Mouse (Mus musculus): Measurements from ENCODE around the gene Zfp422. TPM values are rescaled to one million over a fixed set of nuclear protein-coding genes. Genes with fewer than 3 reads are reported as not detected.

Zfp422 gene
- polyA plus RNA-seq, 1 experiment from 2014 or later = 184 TPM

GRCm38 (mm10) chr6:116643881-116644280, 15.1 kb upstream of the Zfp422 start:
- H3K27ac ChIP-seq = no peak overlapping the region
- no peaks in the 10 kb centered on the region for H3K9me3 ChIP-seq (replicated peaks)
- no peak overlapping the region for H3K4me2 ChIP-seq
- H3K27me3 ChIP-seq = no peaks in the 10 kb centered on the region
- no peaks in the 10 kb centered on the region for H3K36me3 ChIP-seq
- H3K9ac ChIP-seq = no peak overlapping the region
- 70% methylated on average over 4 of the region's 4 CpGs for WGBS
- ATAC-seq (replicated peaks; ENCODE audit: low FRiP score) = no peak
- no peak overlapping the region for H3K4me3 ChIP-seq (replicated peaks)
- H3K4me1 ChIP-seq = 0 out of 2 replicates have a peak, but pooled peaks cover 5% of the 10 kb centered on the region

DNA sequence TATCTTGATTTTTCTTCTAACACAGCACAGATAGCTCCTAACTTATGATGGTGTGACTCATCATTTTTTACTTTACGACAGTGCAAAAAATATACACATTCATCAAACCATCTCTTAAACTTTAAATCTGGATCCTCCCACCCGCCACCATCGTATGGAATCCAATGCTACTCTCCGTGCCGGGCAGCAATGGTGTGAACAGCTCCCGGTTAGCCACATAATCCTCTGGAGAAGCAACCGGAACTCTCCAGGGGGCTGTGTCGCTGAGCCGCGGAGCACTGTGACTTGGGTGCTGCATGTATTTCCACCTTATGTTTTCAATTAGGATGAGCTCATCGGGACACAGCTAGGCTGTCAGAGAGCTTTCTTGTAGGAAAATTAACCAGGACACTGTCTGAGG, 14.1 kb upstream of the Zfp422 start:
- no peak for ATAC-seq (replicated peaks; ENCODE audit: low FRiP score)
- no peaks in the 10 kb centered on the region for H3K9me3 ChIP-seq (replicated peaks)
- WGBS = 79% methylated on average over 11 of the region's 11 CpGs
- no peak overlapping the region for H3K4me2 ChIP-seq
- no peaks in the 10 kb centered on the region for H3K27me3 ChIP-seq
- no peaks in the 10 kb centered on the region for H3K36me3 ChIP-seq
- no peak overlapping the region for H3K9ac ChIP-seq
- H3K27ac ChIP-seq = no peak overlapping the region
- H3K4me1 ChIP-seq = 0 out of 2 replicates have a peak, but pooled peaks cover 5% of the 10 kb centered on the region
- no peak overlapping the region for H3K4me3 ChIP-seq (replicated peaks)

DNA sequence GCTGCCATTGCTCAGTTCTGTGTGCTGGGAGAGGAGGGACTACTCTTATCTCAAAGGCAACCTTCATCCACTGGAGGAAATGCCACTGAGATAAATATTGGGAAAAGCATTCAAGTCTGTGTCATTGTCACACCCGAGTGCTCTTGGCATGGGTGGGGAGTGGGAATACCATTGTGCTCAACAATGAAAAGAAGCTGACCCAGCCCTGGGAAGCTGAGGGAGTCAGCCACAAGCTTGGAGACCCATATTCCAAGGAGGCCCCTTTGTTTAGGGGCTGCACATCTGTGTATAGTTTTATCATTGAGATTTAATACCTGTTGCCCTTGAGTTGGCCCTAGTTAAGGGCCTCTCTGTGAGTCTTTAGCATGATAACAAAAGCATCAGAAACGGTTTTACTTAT, 10.9 kb upstream of the Zfp422 start:
- no peaks in the 10 kb centered on the region for H3K36me3 ChIP-seq
- H3K27me3 ChIP-seq = no peaks in the 10 kb centered on the region
- H3K4me1 ChIP-seq = peaks cover 15% of the 10 kb centered on the region
- H3K4me3 ChIP-seq (replicated peaks) = no peak overlapping the region
- no peak for ATAC-seq (replicated peaks; ENCODE audit: low FRiP score)
- H3K9me3 ChIP-seq (replicated peaks) = no peaks in the 10 kb centered on the region
- H3K4me2 ChIP-seq = no peak overlapping the region
- no peak overlapping the region for H3K27ac ChIP-seq
- 74% methylated on average over 2 of the region's 2 CpGs for WGBS
- no peak overlapping the region for H3K9ac ChIP-seq

DNA sequence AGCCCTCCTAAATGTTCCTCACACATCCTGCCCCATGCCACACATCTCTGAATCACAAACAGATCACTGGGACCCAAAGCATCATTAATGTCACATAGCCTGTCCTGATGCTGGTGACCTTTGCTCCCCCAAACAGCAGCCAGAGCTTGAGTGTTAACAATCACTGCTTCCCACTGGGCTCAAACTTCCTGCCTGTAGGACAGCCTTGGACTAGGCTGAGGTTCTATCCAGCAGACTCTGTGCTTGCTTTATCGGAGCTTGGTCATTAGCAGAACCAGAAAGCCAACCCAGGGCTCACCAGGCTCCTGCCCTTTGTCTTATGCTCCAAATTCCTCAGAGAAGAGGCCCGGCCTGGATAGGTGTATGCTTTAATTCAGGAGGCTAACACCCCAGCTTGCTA, 10.1 kb upstream of the Zfp422 start:
- no peak for ATAC-seq (replicated peaks; ENCODE audit: low FRiP score)
- H3K9ac ChIP-seq = no peak overlapping the region
- H3K36me3 ChIP-seq = no peaks in the 10 kb centered on the region
- H3K4me1 ChIP-seq = peaks cover 15% of the 10 kb centered on the region
- H3K4me2 ChIP-seq = no peak overlapping the region
- 81% methylated on average over 2 of the region's 2 CpGs for WGBS
- H3K27me3 ChIP-seq = no peaks in the 10 kb centered on the region
- no peaks in the 10 kb centered on the region for H3K9me3 ChIP-seq (replicated peaks)
- H3K27ac ChIP-seq = no peak overlapping the region
- no peak overlapping the region for H3K4me3 ChIP-seq (replicated peaks)

DNA sequence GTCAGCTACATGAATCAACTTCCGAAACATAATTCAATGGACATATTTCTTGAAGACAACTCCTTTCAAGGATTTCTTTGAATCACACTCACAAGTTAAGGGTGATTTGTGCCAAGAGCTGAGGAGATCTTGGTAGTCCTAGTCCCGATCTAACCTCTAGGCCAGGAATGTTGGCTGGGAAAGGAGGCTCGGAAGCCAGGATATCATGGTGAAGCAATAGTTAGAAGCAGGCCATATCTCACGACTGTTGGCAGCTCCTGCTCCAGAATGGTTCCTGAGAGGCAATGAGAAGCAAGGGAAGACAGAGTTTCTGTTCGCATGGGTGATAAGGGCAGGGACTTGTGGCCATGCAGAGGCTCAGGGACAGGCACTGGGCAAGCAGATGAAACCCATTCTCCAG, 8.7 kb upstream of the Zfp422 start:
- no peak overlapping the region for H3K4me3 ChIP-seq (replicated peaks)
- H3K27ac ChIP-seq = no peak overlapping the region
- ATAC-seq (replicated peaks; ENCODE audit: low FRiP score) = no peak
- H3K27me3 ChIP-seq = no peaks in the 10 kb centered on the region
- no peak overlapping the region for H3K4me2 ChIP-seq
- no peaks in the 10 kb centered on the region for H3K9me3 ChIP-seq (replicated peaks)
- 75% methylated on average over 5 of the region's 5 CpGs for WGBS
- no peaks in the 10 kb centered on the region for H3K36me3 ChIP-seq
- peaks cover 15% of the 10 kb centered on the region for H3K4me1 ChIP-seq
- H3K9ac ChIP-seq = no peak overlapping the region

- no peak for ATAC-seq (replicated peaks; ENCODE audit: low FRiP score)
- no peak overlapping the region for H3K4me2 ChIP-seq
- H3K9ac ChIP-seq = no peak overlapping the region
- no peak overlapping the region for H3K27ac ChIP-seq
- H3K27me3 ChIP-seq = no peaks in the 10 kb centered on the region
- H3K4me1 ChIP-seq = peaks cover 15% of the 10 kb centered on the region
- no peaks in the 10 kb centered on the region for H3K36me3 ChIP-seq
- no peaks in the 10 kb centered on the region for H3K9me3 ChIP-seq (replicated peaks)
- no peak overlapping the region for H3K4me3 ChIP-seq (replicated peaks)
- 69% methylated on average over 9 of the region's 9 CpGs for WGBS
Observed at GRCm38 (mm10) chr6:116636581-116637235, 7.9 kb upstream of the Zfp422 start.

DNA sequence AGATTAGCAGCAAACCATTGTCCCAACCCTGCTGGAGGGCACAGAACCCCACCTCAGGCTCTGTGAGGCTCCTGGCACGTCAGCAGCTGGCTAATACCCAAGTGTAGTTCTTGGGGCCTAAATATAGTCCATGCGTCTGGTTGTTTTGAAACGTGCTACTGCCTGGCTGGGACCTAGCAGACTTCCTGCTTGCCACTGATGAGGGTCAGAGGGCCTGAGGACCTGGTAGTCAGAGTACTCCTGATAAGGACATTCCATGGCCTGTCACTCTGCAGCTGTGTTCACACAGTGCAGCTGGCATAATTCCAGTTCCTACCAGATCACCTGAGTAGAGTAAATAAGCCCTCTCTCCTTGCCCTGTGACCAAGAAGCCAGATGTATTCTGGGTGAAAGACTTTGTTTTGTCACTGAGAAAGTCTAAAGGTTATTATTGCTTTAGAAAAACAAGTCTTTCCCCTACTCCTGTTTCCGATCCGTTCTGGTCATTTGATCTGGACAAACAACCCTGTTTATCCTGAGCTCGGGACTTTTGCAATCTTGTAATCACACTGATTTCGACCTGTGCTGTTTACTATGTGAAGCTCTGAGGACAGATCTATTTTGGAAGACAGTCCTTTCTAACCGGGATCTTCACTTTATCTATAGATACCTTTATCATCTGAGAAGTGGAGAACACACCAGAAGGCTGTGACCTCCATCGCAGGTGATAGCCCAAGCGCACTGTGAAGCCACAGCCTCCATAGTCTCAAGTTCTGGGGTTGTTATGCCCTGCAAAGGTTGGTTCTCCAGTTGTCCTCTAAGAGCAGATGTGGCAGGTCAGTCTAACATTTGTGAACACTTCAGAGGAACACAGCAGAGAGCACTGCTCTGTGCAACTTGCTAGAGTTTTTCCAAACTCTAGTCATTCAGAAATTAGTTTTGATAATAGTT, 6.7 kb upstream of the Zfp422 start:
- 31% methylated on average over 10 of the region's 10 CpGs for whole genome bisulfite sequencing
- Histone ChIP-seq H3K36me3 (no peaks in the 10 kb centered on the region), H3K9me3 (replicated peaks) (no peaks in the 10 kb centered on the region), H3K4me3 (replicated peaks) (no peak overlapping the region), H3K27me3 (no peaks in the 10 kb centered on the region), H3K27ac (peak overlapping the region; percentile 81), H3K4me2 (no peak overlapping the region), H3K4me1 (peaks cover 15% of the 10 kb centered on the region), H3K9ac (no peak overlapping the region)
- peak; percentile 87 for ATAC-seq (replicated peaks; ENCODE audit: low FRiP score)

GRCm38 (mm10) chr6:116633741-116634695, 5.2 kb upstream of the Zfp422 start:
- Histone ChIP-seq H3K4me3 (replicated peaks) (no peak overlapping the region), H3K36me3 (no peaks in the 10 kb centered on the region), H3K27ac (no peak overlapping the region), H3K9me3 (replicated peaks) (no peaks in the 10 kb centered on the region), H3K9ac (no peak overlapping the region), H3K4me1 (peaks cover 19% of the 10 kb centered on the region), H3K27me3 (no peaks in the 10 kb centered on the region), H3K4me2 (no peak overlapping the region)
- WGBS = 92% methylated on average over 17 of the region's 17 CpGs
- ATAC-seq (replicated peaks; ENCODE audit: low FRiP score) = no peak

GRCm38 (mm10) chr6:116632129-116632528, 3.3 kb upstream of the Zfp422 start:
- Histone ChIP-seq H3K27me3 (no peaks in the 10 kb centered on the region), H3K36me3 (peaks cover under 1% of the 10 kb centered on the region; the same call in 1 of the 2 replicates), H3K4me2 (no peak overlapping the region), H3K9ac (no peak overlapping the region), H3K4me3 (replicated peaks) (no peak overlapping the region), H3K27ac (no peak overlapping the region), H3K9me3 (replicated peaks) (no peaks in the 10 kb centered on the region), H3K4me1 (peaks cover 21% of the 10 kb centered on the region)
- 45% methylated on average over 1 of the region's 1 CpGs for WGBS
- ATAC-seq (replicated peaks; ENCODE audit: low FRiP score) = no peak

DNA sequence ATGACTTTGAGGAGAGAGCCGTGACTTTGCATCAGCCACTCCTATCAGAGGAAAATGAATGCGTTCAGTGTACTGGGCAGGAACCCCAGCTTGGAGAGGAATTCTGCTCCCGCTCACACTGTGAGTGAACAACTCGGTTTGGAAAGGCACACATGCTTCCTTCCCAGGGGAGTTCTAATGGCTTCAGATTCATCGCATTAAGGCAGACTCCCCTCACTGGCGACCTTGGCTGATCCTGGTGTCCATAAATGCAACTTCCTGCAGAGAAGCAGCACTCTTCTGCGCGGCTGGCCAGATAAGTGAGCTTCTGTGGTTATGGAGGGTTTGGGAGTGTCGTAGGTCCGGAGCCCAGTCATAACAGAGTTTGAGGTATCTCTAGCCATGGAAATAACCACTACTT, 967 bp upstream of the Zfp422 start:
- H3K4me1 ChIP-seq = peaks cover 8% of the 10 kb centered on the region
- no peaks in the 10 kb centered on the region for H3K9me3 ChIP-seq (replicated peaks)
- H3K27me3 ChIP-seq = no peaks in the 10 kb centered on the region
- no peak for ATAC-seq (replicated peaks; ENCODE audit: low FRiP score)
- no peak overlapping the region for H3K4me2 ChIP-seq
- no peak overlapping the region for H3K9ac ChIP-seq
- no peak overlapping the region for H3K27ac ChIP-seq
- WGBS = 91% methylated on average over 10 of the region's 10 CpGs
- H3K36me3 ChIP-seq = peaks cover 19% of the 10 kb centered on the region
- no peak overlapping the region for H3K4me3 ChIP-seq (replicated peaks)

- H3K27ac ChIP-seq = peak overlapping the region; percentile 94
- peak overlapping the region; percentile 97 for H3K9ac ChIP-seq
- ATAC-seq (replicated peaks; ENCODE audit: low FRiP score) = no peak
- WGBS = 13% methylated on average over 9 of the region's 9 CpGs
- H3K4me1 ChIP-seq = peaks cover 7% of the 10 kb centered on the region
- no peaks in the 10 kb centered on the region for H3K9me3 ChIP-seq (replicated peaks)
- no peaks in the 10 kb centered on the region for H3K27me3 ChIP-seq
- H3K4me3 ChIP-seq (replicated peaks) = peak overlapping the region; percentile 90
- peak overlapping the region; percentile 62 for H3K4me2 ChIP-seq
- peaks cover 23% of the 10 kb centered on the region for H3K36me3 ChIP-seq
Observed at GRCm38 (mm10) chr6:116628095-116628494, 704 bp downstream of the Zfp422 start.

Data from kidney, embryonic 15.5 days (tissue).